Mouse (Mus musculus) liver, adult 2 months (tissue): ENCODE data around the gene Cabp4.

Experiments
- CTCF ChIP-seq: fragments of 200-500 bp; IDR thresholded peaks from 2 replicates; pipeline ENCODE4 v1.5.1; 2011; ENCODE audit warnings: low read depth, low read length, control low read depth
- POLR2A ChIP-seq: fragments of 200-500 bp; IDR thresholded peaks from 2 replicates; pipeline ENCODE4 v1.6.1; 2011; ENCODE audit warnings: low read length, control low read depth; ENCODE audit not compliant: insufficient read depth; ENCODE audit errors: extremely low read depth

GRCm38 (mm10) chr19:4191528-4192250 is 47.9 kb upstream of the Cabp4 start, which contains the start of gene Ppp1ca:
- TF ChIP-seq CTCF: peak; percentile 72
- TF ChIP-seq POLR2A: peak; percentile 90
